Comparison of ENCODE assay signal across 7 mouse cellular contexts in genomic region chr5:23435482-23436125, GRCm38 (mm10). TPM values are rescaled to one million over a fixed set of nuclear protein-coding genes. Genes with fewer than 3 reads are reported as not detected.
DNase-seq lines count a peak whose midpoint lies in the region; ATAC-seq and TF ChIP-seq lines count a peak whose summit lies in the region.

No protein-coding gene starts in this region.

- H3K27me3 ChIP-seq in forebrain, embryonic 16.5 days (replicated peaks; ENCODE audit: control insufficient read depth, insufficient read depth, low read length): no peaks in the 10 kb centered on the region
- H3K27me3 ChIP-seq in liver, embryonic 15.5 days: no peaks in the 10 kb centered on the region
- H3K27me3 ChIP-seq in stomach, embryonic 14.5 days (ENCODE audit: control insufficient read depth, insufficient read depth, low read length): no peaks in the 10 kb centered on the region

- H3K4me3 ChIP-seq in lung, adult 2 months (replicated peaks; ENCODE audit: extremely low read depth, low read depth, low read length): peak overlapping the region; percentile 97
- peak overlapping the region; percentile 100 for H3K4me3 ChIP-seq in forebrain, embryonic 16.5 days (replicated peaks; ENCODE audit: low read length)
- H3K4me3 ChIP-seq in liver, embryonic 15.5 days (replicated peaks): peak overlapping the region; percentile 97
- peak overlapping the region; percentile 81 for H3K4me3 ChIP-seq in stomach, embryonic 14.5 days (ENCODE audit: low read depth, low read length)

- H3K27ac ChIP-seq in forebrain, embryonic 16.5 days (ENCODE audit: low read length): peak overlapping the region; percentile 98
- H3K27ac ChIP-seq in liver, embryonic 15.5 days (replicated peaks): peak overlapping the region; percentile 100
- H3K27ac ChIP-seq in stomach, embryonic 14.5 days (ENCODE audit: low read length): peak overlapping the region; percentile 100

- no peak for DNase-seq in lung, adult 2 months
- DNase-seq in lung, adult 18-20 months: no peak
- DNase-seq in brain, embryonic 14.5 days (ENCODE audit: low read depth): peak; percentile 82
- no peak for DNase-seq in left cerebral cortex, adult 11 months (ENCODE audit: low spot score)

- TF ChIP-seq CTCF in lung, adult 2 months (IDR thresholded peaks at IDR 0.05; ENCODE audit: insufficient read depth, low read length): no peak
- TF ChIP-seq CTCF in brain, embryonic 14.5 days (IDR thresholded peaks at IDR 0.05; ENCODE audit: borderline replicate concordance, extremely low read depth, insufficient read depth, insufficient read length): no peak

- no peaks in the 10 kb centered on the region for H3K9me3 ChIP-seq in forebrain, embryonic 16.5 days (ENCODE audit: control insufficient read depth, low read length)
- H3K9me3 ChIP-seq in liver, embryonic 15.5 days (replicated peaks): no peaks in the 10 kb centered on the region
- no peaks in the 10 kb centered on the region for H3K9me3 ChIP-seq in stomach, embryonic 14.5 days (ENCODE audit: control insufficient read depth, low read depth, low read length)

- no peak for ATAC-seq in forebrain, embryonic 16.5 days
- ATAC-seq in liver, embryonic 15.5 days (ENCODE audit: insufficient read depth): no peak
- ATAC-seq in stomach, embryonic 14.5 days (ENCODE audit: insufficient number of reproducible peaks, insufficient read depth, low FRiP score, low read depth): no peak

- peak overlapping the region; percentile 100 for H3K9ac ChIP-seq in forebrain, embryonic 16.5 days (replicated peaks; ENCODE audit: low read depth, low read length)
- peak overlapping the region; percentile 98 for H3K9ac ChIP-seq in liver, embryonic 15.5 days
- peak overlapping the region; percentile 99 for H3K9ac ChIP-seq in stomach, embryonic 14.5 days (replicated peaks; ENCODE audit: low read depth, low read length)

- no peaks in the 10 kb centered on the region for H3K36me3 ChIP-seq in forebrain, embryonic 16.5 days (ENCODE audit: control insufficient read depth, insufficient read depth)
- H3K36me3 ChIP-seq in liver, embryonic 15.5 days (replicated peaks): no peaks in the 10 kb centered on the region
- H3K36me3 ChIP-seq in stomach, embryonic 14.5 days (ENCODE audit: control insufficient read depth, insufficient read depth, low read length): no peaks in the 10 kb centered on the region

- peaks cover 11% of the 10 kb centered on the region for H3K4me1 ChIP-seq in lung, adult 2 months (ENCODE audit: control insufficient read depth, insufficient read depth, low read length)
- peaks cover 11% of the 10 kb centered on the region for H3K4me1 ChIP-seq in forebrain, embryonic 16.5 days (replicated peaks; ENCODE audit: control insufficient read depth, insufficient read depth, low read length)
- H3K4me1 ChIP-seq in liver, embryonic 15.5 days (replicated peaks): peaks cover 23% of the 10 kb centered on the region
- H3K4me1 ChIP-seq in stomach, embryonic 14.5 days (ENCODE audit: control insufficient read depth, insufficient read depth, low read length): peaks cover 9% of the 10 kb centered on the region; the same call in 1 of the 2 replicates

- 0 out of 2 replicates have a peak, but pooled peaks have one; percentile 2 for TF ChIP-seq POLR2A in lung, adult 2 months (IDR thresholded peaks at IDR 0.05; ENCODE audit: borderline replicate concordance, extremely low read depth, low read depth, low read length)
- no peak for TF ChIP-seq POLR2A in brain, embryonic 14.5 days (IDR thresholded peaks at IDR 0.05; ENCODE audit: borderline replicate concordance, extremely low read depth, insufficient read depth, insufficient read length, poor library complexity, severe bottlenecking)

- peak overlapping the region; percentile 55 for H3K4me2 ChIP-seq in forebrain, embryonic 16.5 days (ENCODE audit: low read length)
- H3K4me2 ChIP-seq in liver, embryonic 15.5 days: peak overlapping the region; percentile 88
- peak overlapping the region; percentile 52 for H3K4me2 ChIP-seq in stomach, embryonic 14.5 days (replicated peaks; ENCODE audit: low read depth, low read length)

- WGBS in lung, adult 2 months: under 1% methylated on average over 13 of the region's 13 CpGs
- WGBS in forebrain, embryonic 16.5 days: 0% methylated on average over 13 of the region's 13 CpGs
- under 1% methylated on average over 13 of the region's 13 CpGs for WGBS in liver, embryonic 15.5 days (ENCODE audit: insufficient replicate concordance)
- under 1% methylated on average over 13 of the region's 13 CpGs for WGBS in stomach, embryonic 14.5 days

RNA-seq across cellular contexts. Expression of gene Kmt2e, which starts 1.4 kb away (rescaled TPM):
- 22.2 and 22.9 TPM in 2 replicates for polyA plus RNA-seq in lung, adult 2 months (2012; rRNA removed)
- 44.2 and 75.0 TPM in 2 replicates for polyA plus RNA-seq in brain, embryonic 14.5 days (2012; rRNA removed)
- 198 and 209 TPM in 2 replicates for polyA plus RNA-seq in forebrain, embryonic 16.5 days (2015; fragmentation: Nextera tagmentation; extraction: Ambion mirVana)
- 34.3 and 34.9 TPM in 2 replicates for polyA plus RNA-seq in liver, embryonic 15.5 days (2015; fragmentation: Nextera tagmentation; extraction: Ambion mirVana)
- 103 TPM in 2 replicates for polyA plus RNA-seq in stomach, embryonic 14.5 days (2014; fragmentation: Nextera tagmentation; extraction: Ambion mirVana)
